Mouse (Mus musculus) liver, adult (tissue): ENCODE measurements around the gene Gm21760.
"Not testable (repeated sequence)": the region's sequence is repeated elsewhere in the genome, so short reads cannot be mapped to it uniquely, and the experiment has no call there.

ENCODE experiments used
- GATA4 ChIP-seq: IDR thresholded peaks from 2 replicates; pipeline ENCODE4 v1.6.1; 2014; ENCODE audit warnings: mild to moderate bottlenecking, low read length; ENCODE audit not compliant: insufficient replicate concordance

The Gm21760 gene

DNA sequence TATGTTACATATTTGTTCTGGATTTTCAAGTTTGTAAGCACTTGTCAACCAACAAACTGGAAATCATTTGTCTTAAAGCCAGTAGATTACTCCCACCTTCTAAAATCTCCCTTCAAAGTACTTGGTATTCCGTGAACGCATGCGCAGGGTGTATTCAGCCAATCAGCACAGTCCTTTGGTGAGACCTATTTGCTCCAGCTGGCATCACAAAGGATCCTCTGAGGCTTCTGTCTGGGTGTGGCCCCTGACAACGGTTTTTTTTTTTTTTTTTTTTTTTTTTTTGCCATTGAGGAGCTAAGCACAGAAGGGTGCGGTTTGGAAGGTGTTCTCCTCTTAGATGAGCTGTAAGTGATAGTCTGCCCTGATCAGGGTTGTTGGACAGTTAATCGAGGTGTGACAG lies at the start of gene Gm21760:
Gene Gm21760 (plus strand): TSS at position 301 of the 400 bp plus-strand sequence.
- TF ChIP-seq GATA4: not testable (repeated sequence)
